Mouse (Mus musculus): ENCODE results near the gene Pramef20.

DNA sequence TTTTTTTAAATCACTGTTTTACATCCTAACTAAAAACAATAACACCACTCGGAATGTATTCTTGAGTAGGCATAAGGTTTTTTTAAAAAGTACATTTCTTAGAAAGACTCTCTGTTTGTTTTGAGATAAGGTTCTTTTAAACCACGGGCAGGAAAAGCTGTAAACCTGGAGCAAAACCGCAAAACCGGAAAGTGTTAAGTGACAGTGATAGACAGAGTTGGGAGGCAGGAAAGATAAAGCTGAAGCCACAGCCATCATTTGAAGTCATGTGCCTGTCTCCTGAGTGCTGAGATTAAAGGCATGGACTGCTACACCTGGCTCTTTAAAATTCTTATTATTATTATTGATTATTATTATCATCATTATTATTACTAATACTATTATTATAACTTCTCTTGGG is 25.0 kb upstream of the Pramef20 start:
- no peak for TF ChIP-seq POLR2A (IDR thresholded peaks at IDR 0.05; ENCODE audit: control insufficient read depth, low read depth, low read length)
- no peak for TF ChIP-seq CTCF (IDR thresholded peaks at IDR 0.05; ENCODE audit: control insufficient read depth, insufficient read depth, insufficient replicate concordance, low read depth, low read length)

Measured in testis, adult 2 months (tissue).